Mouse (Mus musculus): ENCODE measurements around the gene H1f0. TPM values are rescaled to one million over a fixed set of nuclear protein-coding genes. Genes with fewer than 3 reads are reported as not detected.
"Not testable (repeated sequence)": the region's sequence is repeated elsewhere in the genome, so short reads cannot be mapped to it uniquely, and the experiment has no call there.

The H1f0 gene
- polyA plus RNA-seq, 1 experiment from 2014 or later: 136 TPM

- H3K4me1 ChIP-seq (ENCODE audit: control insufficient read depth, low read depth, low read length): peaks cover 19% of the 10 kb centered on the region
- no peaks in the 10 kb centered on the region for H3K9me3 ChIP-seq (replicated peaks; ENCODE audit: control insufficient read depth, low read length)
- peak overlapping the region; percentile 81 for H3K9ac ChIP-seq (ENCODE audit: low read depth, low read length)
- H3K4me2 ChIP-seq (ENCODE audit: low read depth, low read length): peak overlapping the region; percentile 75
- ATAC-seq (ENCODE audit: low read depth): no peak
- no peaks in the 10 kb centered on the region for H3K36me3 ChIP-seq (ENCODE audit: control insufficient read depth, insufficient read depth)
- H3K27ac ChIP-seq (ENCODE audit: low read length): peak overlapping the region; percentile 78
- H3K27me3 ChIP-seq (ENCODE audit: control insufficient read depth, insufficient read depth, low read depth, low read length): peaks cover 70% of the 10 kb centered on the region
- peak overlapping the region; percentile 67 for H3K4me3 ChIP-seq (ENCODE audit: low read depth, low read length)
- 8% methylated on average over 45 of the region's 46 CpGs for WGBS (ENCODE audit: insufficient replicate concordance)
These were observed 702 bp upstream of the H1f0 start for GRCm38 (mm10) chr15:79027291-79028205.

- 26% methylated on average over 16 of the region's 16 CpGs for WGBS (ENCODE audit: insufficient replicate concordance)
- no peaks in the 10 kb centered on the region for H3K36me3 ChIP-seq (ENCODE audit: control insufficient read depth, insufficient read depth)
- H3K4me1 ChIP-seq (ENCODE audit: control insufficient read depth, low read depth, low read length): peaks cover 15% of the 10 kb centered on the region
- H3K4me2 ChIP-seq (ENCODE audit: low read depth, low read length): peak overlapping the region; percentile 75
- H3K4me3 ChIP-seq (ENCODE audit: low read depth, low read length): peak overlapping the region; percentile 67
- H3K9me3 ChIP-seq (replicated peaks; ENCODE audit: control insufficient read depth, low read length): no peaks in the 10 kb centered on the region
- peaks cover 72% of the 10 kb centered on the region for H3K27me3 ChIP-seq (ENCODE audit: control insufficient read depth, insufficient read depth, low read depth, low read length)
- ATAC-seq (ENCODE audit: low read depth): no peak
- peak overlapping the region; percentile 73 for H3K27ac ChIP-seq (ENCODE audit: low read length)
- H3K9ac ChIP-seq (ENCODE audit: low read depth, low read length): peak overlapping the region; percentile 81
These were observed 704 bp downstream of the H1f0 start for GRCm38 (mm10) chr15:79028823-79029484.

GRCm38 (mm10) chr15:79029519-79030241, 1.4 kb downstream of the H1f0 start:
- H3K27ac ChIP-seq (ENCODE audit: low read length): peak overlapping the region; percentile 49
- no peaks in the 10 kb centered on the region for H3K36me3 ChIP-seq (ENCODE audit: control insufficient read depth, insufficient read depth)
- peak overlapping the region; percentile 67 for H3K4me3 ChIP-seq (ENCODE audit: low read depth, low read length)
- ATAC-seq (ENCODE audit: low read depth): no peak
- peak overlapping the region; percentile 75 for H3K4me2 ChIP-seq (ENCODE audit: low read depth, low read length)
- H3K9me3 ChIP-seq (replicated peaks; ENCODE audit: control insufficient read depth, low read length): no peaks in the 10 kb centered on the region
- WGBS (ENCODE audit: insufficient replicate concordance): 10% methylated on average over 11 of the region's 11 CpGs
- peaks cover 15% of the 10 kb centered on the region for H3K4me1 ChIP-seq (ENCODE audit: control insufficient read depth, low read depth, low read length)
- peak overlapping the region; percentile 54 for H3K9ac ChIP-seq (ENCODE audit: low read depth, low read length)
- H3K27me3 ChIP-seq (ENCODE audit: control insufficient read depth, insufficient read depth, low read depth, low read length): peaks cover 69% of the 10 kb centered on the region

GRCm38 (mm10) chr15:79030551-79031435, 2.5 kb downstream of the H1f0 start:
- WGBS (ENCODE audit: insufficient replicate concordance): 2% methylated on average over 52 of the region's 52 CpGs
- Histone ChIP-seq H3K27ac (ENCODE audit: low read length) (peak overlapping the region; percentile 57; the same call in 1 of the 2 replicates), H3K4me1 (ENCODE audit: control insufficient read depth, low read depth, low read length) (peaks cover 12% of the 10 kb centered on the region), H3K4me3 (ENCODE audit: low read depth, low read length) (peak overlapping the region; percentile 67), H3K36me3 (ENCODE audit: control insufficient read depth, insufficient read depth) (no peaks in the 10 kb centered on the region), H3K9ac (ENCODE audit: low read depth, low read length) (peak overlapping the region; percentile 58), H3K27me3 (ENCODE audit: control insufficient read depth, insufficient read depth, low read depth, low read length) (peaks cover 60% of the 10 kb centered on the region), H3K9me3 (replicated peaks; ENCODE audit: control insufficient read depth, low read length) (no peaks in the 10 kb centered on the region), H3K4me2 (ENCODE audit: low read depth, low read length) (peak overlapping the region; percentile 75)
- peak; percentile 76 for ATAC-seq (ENCODE audit: low read depth)

- 72% methylated on average over 5 of the region's 5 CpGs for WGBS (ENCODE audit: insufficient replicate concordance)
- Histone ChIP-seq H3K4me1 (ENCODE audit: control insufficient read depth, low read depth, low read length) (peaks cover 10% of the 10 kb centered on the region), H3K27me3 (ENCODE audit: control insufficient read depth, insufficient read depth, low read depth, low read length) (peaks cover 51% of the 10 kb centered on the region)
- not testable (repeated sequence) for H3K4me3 ChIP-seq (ENCODE audit: low read depth, low read length); H3K9me3 ChIP-seq (replicated peaks; ENCODE audit: control insufficient read depth, low read length); ATAC-seq (ENCODE audit: low read depth); H3K36me3 ChIP-seq (ENCODE audit: control insufficient read depth, insufficient read depth); H3K4me2 ChIP-seq (ENCODE audit: low read depth, low read length); H3K27ac ChIP-seq (ENCODE audit: low read length); H3K9ac ChIP-seq (ENCODE audit: low read depth, low read length)
These were observed 3.7 kb downstream of the H1f0 start for GRCm38 (mm10) chr15:79031908-79032307.

GRCm38 (mm10) chr15:79037913-79038328, 9.7 kb downstream of the H1f0 start:
- peak overlapping the region; percentile 25; the same call in 1 of the 2 replicates for H3K4me3 ChIP-seq (ENCODE audit: low read depth, low read length)
- WGBS (ENCODE audit: insufficient replicate concordance): 5% methylated on average over 14 of the region's 14 CpGs
- H3K4me1 ChIP-seq (ENCODE audit: control insufficient read depth, low read depth, low read length): peaks cover 23% of the 10 kb centered on the region
- peak; percentile 33 for ATAC-seq (ENCODE audit: low read depth)
- H3K27ac ChIP-seq (ENCODE audit: low read length): no peak overlapping the region
- H3K4me2 ChIP-seq (ENCODE audit: low read depth, low read length): peak overlapping the region; percentile 57
- H3K36me3 ChIP-seq (ENCODE audit: control insufficient read depth, insufficient read depth): no peaks in the 10 kb centered on the region
- no peaks in the 10 kb centered on the region for H3K9me3 ChIP-seq (replicated peaks; ENCODE audit: control insufficient read depth, low read length)
- no peak overlapping the region for H3K9ac ChIP-seq (ENCODE audit: low read depth, low read length)
- peaks cover 20% of the 10 kb centered on the region for H3K27me3 ChIP-seq (ENCODE audit: control insufficient read depth, insufficient read depth, low read depth, low read length)

GRCm38 (mm10) chr15:79038331-79038730, 10.1 kb downstream of the H1f0 start:
- H3K4me3 ChIP-seq (ENCODE audit: low read depth, low read length): no peak overlapping the region
- no peaks in the 10 kb centered on the region for H3K9me3 ChIP-seq (replicated peaks; ENCODE audit: control insufficient read depth, low read length)
- peak overlapping the region; percentile 57; the same call in 1 of the 2 replicates for H3K4me2 ChIP-seq (ENCODE audit: low read depth, low read length)
- 58% methylated on average over 10 of the region's 10 CpGs for WGBS (ENCODE audit: insufficient replicate concordance)
- H3K27ac ChIP-seq (ENCODE audit: low read length): no peak overlapping the region
- peaks cover 25% of the 10 kb centered on the region for H3K27me3 ChIP-seq (ENCODE audit: control insufficient read depth, insufficient read depth, low read depth, low read length)
- H3K36me3 ChIP-seq (ENCODE audit: control insufficient read depth, insufficient read depth): no peaks in the 10 kb centered on the region
- no peak for ATAC-seq (ENCODE audit: low read depth)
- no peak overlapping the region for H3K9ac ChIP-seq (ENCODE audit: low read depth, low read length)
- H3K4me1 ChIP-seq (ENCODE audit: control insufficient read depth, low read depth, low read length): peaks cover 23% of the 10 kb centered on the region

- ATAC-seq (ENCODE audit: low read depth): peak; percentile 78
- peaks cover 23% of the 10 kb centered on the region for H3K4me1 ChIP-seq (ENCODE audit: control insufficient read depth, low read depth, low read length)
- no peak overlapping the region for H3K9ac ChIP-seq (ENCODE audit: low read depth, low read length)
- no peaks in the 10 kb centered on the region for H3K9me3 ChIP-seq (replicated peaks; ENCODE audit: control insufficient read depth, low read length)
- no peaks in the 10 kb centered on the region for H3K36me3 ChIP-seq (ENCODE audit: control insufficient read depth, insufficient read depth)
- H3K4me2 ChIP-seq (ENCODE audit: low read depth, low read length): no peak overlapping the region
- peaks cover 30% of the 10 kb centered on the region for H3K27me3 ChIP-seq (ENCODE audit: control insufficient read depth, insufficient read depth, low read depth, low read length)
- no peak overlapping the region for H3K27ac ChIP-seq (ENCODE audit: low read length)
- 10% methylated on average over 7 of the region's 7 CpGs for WGBS (ENCODE audit: insufficient replicate concordance)
- no peak overlapping the region for H3K4me3 ChIP-seq (ENCODE audit: low read depth, low read length)
These were observed 10.6 kb downstream of the H1f0 start for GRCm38 (mm10) chr15:79038853-79039252.
